Mouse (Mus musculus) ES-E14 (cell line): ENCODE data around the gene AU022252. TPM values are rescaled to one million over a fixed set of nuclear protein-coding genes. Genes with fewer than 3 reads are reported as not detected.

ENCODE experiments used
- DNase-seq: peaks from one replicate; pipeline ENCODE4 v3.0.0-alpha.2; 2013; ENCODE audit warnings: low read depth, low spot score
- H3K27ac ChIP-seq: 2 replicates; pipeline ENCODE4 v1.5.1; 2012; ENCODE audit warnings: low read depth, mild to moderate bottlenecking, low read length, moderate library complexity, mixed read lengths; ENCODE audit not compliant: poor library complexity, insufficient read depth, severe bottlenecking
- H3K36me3 ChIP-seq: 2 replicates; pipeline ENCODE4 v1.6.1; 2012; ENCODE audit warnings: mild to moderate bottlenecking, low read length, moderate library complexity, mixed read lengths; ENCODE audit not compliant: control insufficient read depth, poor library complexity, insufficient read depth, severe bottlenecking
- H3K4me1 ChIP-seq, 2 experiments: fragments of 150-350 bp in 1 of 2; sonication (generic) in 1 of 2; 2 replicates each; pipeline ENCODE4 v1.6.1; 2012; ENCODE audit warnings: low read length in 2 of 2, mild to moderate bottlenecking in 1 of 2, mixed read lengths in 1 of 2; ENCODE audit not compliant: control insufficient read depth in 2 of 2, insufficient read depth in 2 of 2, poor library complexity in 1 of 2
- H3K4me3 ChIP-seq, 2 experiments: fragments of 150-350 bp in 1 of 2; sonication (generic) in 1 of 2; 2 replicates each; pipeline ENCODE4 v1.5.1; 2012; ENCODE audit warnings: low read length in 2 of 2, low read depth in 1 of 2, mild to moderate bottlenecking in 1 of 2, mixed read lengths in 1 of 2; ENCODE audit not compliant: insufficient read depth in 1 of 2, poor library complexity in 1 of 2, severe bottlenecking in 1 of 2
- H3K9ac ChIP-seq: 2 replicates; pipeline ENCODE4 v1.6.1; 2012; ENCODE audit warnings: low read depth, mild to moderate bottlenecking, low read length, mixed read lengths; ENCODE audit not compliant: poor library complexity, insufficient read depth, severe bottlenecking
- H3K9me3 ChIP-seq: fragments of 150-350 bp; sonication (generic); 2 replicates; pipeline ENCODE4 v1.6.1; 2012; ENCODE audit warnings: low read depth, mild to moderate bottlenecking, low read length; ENCODE audit not compliant: control insufficient read depth, insufficient read depth
- CHD2 ChIP-seq: IDR thresholded peaks from 2 replicates; pipeline ENCODE4 v1.6.1; 2014; ENCODE audit warnings: mild to moderate bottlenecking, low read depth, low read length, inconsistent platforms
- HCFC1 ChIP-seq: IDR thresholded peaks from 2 replicates; pipeline ENCODE4 v1.6.1; 2012; ENCODE audit warnings: low read length, inconsistent platforms, borderline replicate concordance; ENCODE audit not compliant: insufficient read depth
- MAFK ChIP-seq: IDR thresholded peaks from 2 replicates; pipeline ENCODE4 v1.6.1; 2014; ENCODE audit warnings: mild to moderate bottlenecking, low read depth, low read length, inconsistent platforms; ENCODE audit not compliant: insufficient read depth
- ZC3H11A ChIP-seq: IDR thresholded peaks from 2 replicates; pipeline ENCODE4 v1.6.1; 2012; ENCODE audit warnings: low read depth, mild to moderate bottlenecking, inconsistent platforms, low read length, borderline replicate concordance
- ZNF384 ChIP-seq: IDR thresholded peaks from 2 replicates; pipeline ENCODE4 v1.6.1; 2012; ENCODE audit warnings: low read depth, low read length, inconsistent platforms
- in situ Hi-C, 2 experiments: fragments of 600-800 bp; cut with MboI; formaldehyde crosslinking; loops; one replicate each; pipeline ENCODE4 v1.15.1; 2025; ENCODE audit warnings: low sequenced_read_pairs in 2 of 2, inconsistent platforms in 1 of 2; ENCODE audit not compliant: unreplicated experiment in 2 of 2
- total RNA-seq: library from RNA; depleted of rRNA; stranded (reverse); fragments of 300-350 nt; gene quantifications from 2 replicates; pipeline ENCODE4 v1.2.3, GENCODE M21; 2012

Gene AU022252
- total RNA-seq, 1 experiment = 18.3 TPM

DNA sequence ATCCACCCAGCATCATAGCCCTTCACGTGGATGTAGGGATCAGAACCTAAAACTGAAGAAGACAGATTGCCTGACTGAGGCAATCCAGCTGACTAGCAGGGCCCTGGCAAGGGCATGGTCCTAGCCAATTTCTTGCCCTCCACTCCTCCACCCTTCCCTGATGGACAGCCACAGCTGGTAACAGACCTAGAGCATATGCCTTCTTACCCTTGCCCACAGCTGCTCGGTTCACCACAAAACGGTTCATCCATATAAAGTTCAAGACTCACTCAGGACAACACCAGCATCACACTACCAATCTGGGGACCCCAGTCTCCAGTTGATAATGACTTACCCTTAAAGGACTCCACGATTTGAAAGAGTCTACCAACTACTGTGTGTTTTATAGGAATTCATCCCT, 46.7 kb downstream of the AU022252 start:
- Histone ChIP-seq H3K4me3 (no peak overlapping the region), H3K9ac (no peak overlapping the region), H3K36me3 (no peaks in the 10 kb centered on the region), H3K9me3 (no peaks in the 10 kb centered on the region), H3K4me1 (no peaks in the 10 kb centered on the region), H3K27ac (no peak overlapping the region)
- DNase-seq = no peak
- in situ Hi-C loops = no loop called here
- TF ChIP-seq HCFC1 (no peak), CHD2 (no peak), MAFK (no peak), ZC3H11A (no peak), ZNF384 (no peak)

DNA sequence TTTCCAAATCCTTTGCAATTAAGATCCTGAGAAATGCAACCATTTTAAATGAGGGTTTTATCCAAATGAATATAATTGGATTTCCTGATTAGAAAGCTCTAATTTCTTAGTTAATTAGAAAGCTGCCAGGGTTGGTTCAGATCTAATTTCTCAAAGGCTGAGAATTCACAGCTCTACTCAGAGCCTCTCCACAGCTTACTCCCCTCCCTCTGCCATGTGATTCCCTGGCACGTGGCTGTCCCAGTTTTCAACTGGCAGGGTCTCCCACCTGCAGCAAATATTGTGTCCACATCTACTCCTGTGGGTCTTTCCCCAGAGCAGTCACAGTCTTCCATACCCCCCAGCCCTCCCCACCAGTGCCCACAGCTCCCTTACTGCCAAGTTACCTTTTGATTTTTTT, 49.0 kb downstream of the AU022252 start:
- Histone ChIP-seq H3K4me1 (no peaks in the 10 kb centered on the region), H3K4me3 (no peak overlapping the region), H3K9me3 (no peaks in the 10 kb centered on the region), H3K27ac (no peak overlapping the region), H3K36me3 (no peaks in the 10 kb centered on the region), H3K9ac (no peak overlapping the region)
- in situ Hi-C loops = no loop called here
- TF ChIP-seq HCFC1 (no peak), CHD2 (no peak), ZNF384 (no peak), MAFK (no peak), ZC3H11A (no peak)
- DNase-seq = no peak

GRCm38 (mm10) chr4:119181456-119181855, 51.1 kb downstream of the AU022252 start:
- Histone ChIP-seq H3K4me1 (no peaks in the 10 kb centered on the region), H3K27ac (no peak overlapping the region), H3K9ac (no peak overlapping the region), H3K4me3 (no peak overlapping the region), H3K9me3 (no peaks in the 10 kb centered on the region), H3K36me3 (no peaks in the 10 kb centered on the region)
- in situ Hi-C loops = no loop called here
- TF ChIP-seq ZC3H11A (no peak), ZNF384 (no peak), MAFK (no peak), HCFC1 (no peak), CHD2 (no peak)
- no peak for DNase-seq

DNA sequence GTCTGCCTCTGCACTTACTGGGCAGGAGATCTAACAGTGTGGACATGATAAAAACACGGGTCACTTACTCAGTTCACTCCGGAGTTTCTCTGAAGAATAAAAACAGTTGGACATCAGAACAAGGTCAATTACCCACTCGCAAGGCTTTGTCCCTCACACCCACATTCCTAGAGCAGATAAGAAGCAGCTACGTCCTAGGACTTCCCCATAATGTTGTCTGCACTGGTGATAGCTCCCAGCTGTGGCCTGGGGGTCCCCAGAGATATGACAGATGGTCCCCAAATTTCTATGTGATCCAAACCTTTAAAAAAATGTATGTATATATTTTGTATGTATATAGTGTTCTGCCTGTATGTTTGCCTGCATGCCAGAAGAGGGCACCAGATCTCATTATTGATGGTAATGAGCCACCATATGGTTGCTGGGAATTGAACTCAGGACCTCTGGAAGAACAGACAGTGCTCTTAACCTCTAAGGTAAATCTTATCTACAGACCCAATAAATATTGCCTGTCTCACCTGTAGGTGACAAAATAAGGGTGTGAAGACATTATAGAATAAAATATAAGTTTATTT, 52.3 kb downstream of the AU022252 start:
- TF ChIP-seq HCFC1 (no peak), MAFK (no peak), ZC3H11A (no peak), CHD2 (no peak), ZNF384 (no peak)
- Histone ChIP-seq H3K4me3 (no peak overlapping the region), H3K27ac (no peak overlapping the region), H3K36me3 (no peaks in the 10 kb centered on the region), H3K4me1 (no peaks in the 10 kb centered on the region), H3K9me3 (no peaks in the 10 kb centered on the region), H3K9ac (no peak overlapping the region)
- in situ Hi-C loops = no loop called here
- no peak for DNase-seq

DNA sequence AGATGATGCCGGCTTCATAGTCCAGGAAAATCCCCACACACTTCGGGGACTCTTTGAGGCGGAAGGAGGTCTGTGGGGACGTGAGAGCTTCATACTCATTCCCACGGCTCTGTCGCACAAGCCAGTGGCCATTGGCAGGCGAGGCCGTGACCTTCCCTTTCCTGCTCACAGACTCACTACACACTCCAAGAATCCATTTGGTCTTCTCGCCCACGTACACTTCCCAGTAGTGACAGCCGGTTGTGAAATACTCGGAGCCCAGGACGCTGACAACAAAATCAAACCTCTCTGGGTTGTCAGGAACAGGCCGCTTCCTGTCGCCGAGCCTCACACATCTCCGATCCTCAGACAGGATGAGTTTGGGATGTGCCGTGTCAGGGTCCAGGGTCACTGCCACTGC, 54.2 kb downstream of the AU022252 start:
- in situ Hi-C loops = no loop called here
- TF ChIP-seq CHD2 (no peak), MAFK (no peak), HCFC1 (no peak), ZC3H11A (no peak), ZNF384 (no peak)
- no peak for DNase-seq
- Histone ChIP-seq H3K4me1 (no peaks in the 10 kb centered on the region), H3K36me3 (no peaks in the 10 kb centered on the region), H3K4me3 (no peak overlapping the region), H3K9me3 (no peaks in the 10 kb centered on the region), H3K9ac (no peak overlapping the region), H3K27ac (no peak overlapping the region)
